Mouse (Mus musculus) heart, embryonic 12.5 days (tissue): ENCODE data around the gene Ooep. TPM values are rescaled to one million over a fixed set of nuclear protein-coding genes. Genes with fewer than 3 reads are reported as not detected.
"Not testable (repeated sequence)": the region's sequence is repeated elsewhere in the genome, so short reads cannot be mapped to it uniquely, and the experiment has no call there.

ENCODE experiments used
- ATAC-seq: fragments of 200-750 bp; cut with Nextera tagmentation; 2 replicates; pipeline ENCODE4 v1.8.0; 2017; ENCODE audit warnings: moderate TSS enrichment, moderate library complexity; ENCODE audit not compliant: insufficient number of reproducible peaks, low FRiP score
- H3K27ac ChIP-seq: fragments of 300-500 bp; sonication (generic); 2 replicates; pipeline ENCODE4 v1.5.1; 2016; ENCODE audit warnings: mild to moderate bottlenecking, moderate library complexity; ENCODE audit not compliant: poor library complexity, severe bottlenecking
- H3K27me3 ChIP-seq: fragments of 300-500 bp; sonication (generic); replicated peaks from 2 replicates; pipeline ENCODE4 v1.6.1; 2016; ENCODE audit warnings: mild to moderate bottlenecking, moderate library complexity
- H3K36me3 ChIP-seq: fragments of 300-500 bp; sonication (generic); 2 replicates; pipeline ENCODE4 v1.6.1; 2016; ENCODE audit warnings: mild to moderate bottlenecking, moderate library complexity
- H3K4me1 ChIP-seq: fragments of 300-500 bp; sonication (generic); replicated peaks from 2 replicates; pipeline ENCODE4 v1.6.1; 2016; ENCODE audit warnings: mild to moderate bottlenecking
- H3K4me2 ChIP-seq: fragments of 300-500 bp; sonication (generic); 2 replicates; pipeline ENCODE4 v1.6.1; 2016; ENCODE audit warnings: mild to moderate bottlenecking, moderate library complexity
- H3K4me3 ChIP-seq: fragments of 300-500 bp; sonication (generic); 2 replicates; pipeline ENCODE4 v1.5.1; 2016; ENCODE audit warnings: mild to moderate bottlenecking
- H3K9ac ChIP-seq: fragments of 300-500 bp; sonication (generic); 2 replicates; pipeline ENCODE4 v1.6.1; 2016; ENCODE audit warnings: mild to moderate bottlenecking, moderate library complexity
- H3K9me3 ChIP-seq: fragments of 300-500 bp; sonication (generic); replicated peaks from 2 replicates; pipeline ENCODE4 v1.6.1; 2016; ENCODE audit warnings: mild to moderate bottlenecking, moderate library complexity
- WGBS: fragments of 180-500 bp; shearing (Covaris S2); methylation state at CpG from one replicate; pipeline ENCODE4 v1.1.7; 2016; 5-methylcytosine and 5-hydroxymethylcytosine counted together
- polyA plus RNA-seq: library from polyadenylated mRNA; unstranded; fragments of >200 nt; fragmentation: Nextera tagmentation; extraction: Ambion mirVana; gene quantifications from 2 replicates; pipeline ENCODE4 v1.2.1, GENCODE M21; 2016

The Ooep gene
- polyA plus RNA-seq, 1 experiment from 2014 or later = 0.56 TPM

GRCm38 (mm10) chr9:78350007-78350406 is 28.5 kb downstream of the Ooep start:
- not testable (repeated sequence) for H3K9me3 ChIP-seq, H3K4me3 ChIP-seq, H3K4me2 ChIP-seq, H3K27me3 ChIP-seq, ATAC-seq, H3K9ac ChIP-seq, H3K4me1 ChIP-seq, H3K27ac ChIP-seq, H3K36me3 ChIP-seq

GRCm38 (mm10) chr9:78349141-78349540 is 29.4 kb downstream of the Ooep start:
- not testable (repeated sequence) for H3K4me3 ChIP-seq, H3K9ac ChIP-seq, H3K4me1 ChIP-seq, H3K27me3 ChIP-seq, H3K27ac ChIP-seq, H3K4me2 ChIP-seq, H3K9me3 ChIP-seq, ATAC-seq, H3K36me3 ChIP-seq
- WGBS = 80% methylated on average over 3 of the region's 3 CpGs

GRCm38 (mm10) chr9:78348206-78349004 is 30.1 kb downstream of the Ooep start:
- WGBS = 64% methylated on average over 6 of the region's 6 CpGs
- H3K27me3 ChIP-seq, H3K4me3 ChIP-seq, H3K4me2 ChIP-seq, H3K9me3 ChIP-seq, H3K4me1 ChIP-seq, H3K9ac ChIP-seq, H3K27ac ChIP-seq, ATAC-seq, H3K36me3 ChIP-seq: not testable (repeated sequence)

- no peaks in the 10 kb centered on the region for H3K36me3 ChIP-seq
- 67% methylated on average over 3 of the region's 3 CpGs for whole genome bisulfite sequencing
- H3K27ac ChIP-seq = no peak overlapping the region
- no peaks in the 10 kb centered on the region for H3K9me3 ChIP-seq
- H3K27me3 ChIP-seq = no peaks in the 10 kb centered on the region
- no peak overlapping the region for H3K4me3 ChIP-seq
- no peak overlapping the region for H3K9ac ChIP-seq
- no peak overlapping the region for H3K4me2 ChIP-seq
- no peak for ATAC-seq
- 0 out of 2 replicates have a peak, but pooled peaks cover 5% of the 10 kb centered on the region for H3K4me1 ChIP-seq
Measured at GRCm38 (mm10) chr9:78347004-78347403, 31.5 kb downstream of the Ooep start.

GRCm38 (mm10) chr9:78345235-78345634 is 33.3 kb downstream of the Ooep start:
- ATAC-seq, H3K27ac ChIP-seq, H3K4me3 ChIP-seq, H3K4me1 ChIP-seq, H3K4me2 ChIP-seq, H3K27me3 ChIP-seq, H3K9me3 ChIP-seq, H3K9ac ChIP-seq, H3K36me3 ChIP-seq: not testable (repeated sequence)
- 50% methylated on average over 4 of the region's 4 CpGs for WGBS

GRCm38 (mm10) chr9:78343055-78343454 is 35.5 kb downstream of the Ooep start:
- ATAC-seq, H3K27me3 ChIP-seq, H3K4me2 ChIP-seq, H3K4me3 ChIP-seq, H3K9me3 ChIP-seq, H3K36me3 ChIP-seq, H3K9ac ChIP-seq, H3K4me1 ChIP-seq, H3K27ac ChIP-seq: not testable (repeated sequence)
- WGBS = 87% methylated on average over 9 of the region's 9 CpGs

- 85% methylated on average over 4 of the region's 4 CpGs for WGBS
- not testable (repeated sequence) for H3K36me3 ChIP-seq, H3K27ac ChIP-seq, H3K9ac ChIP-seq, H3K4me1 ChIP-seq, H3K9me3 ChIP-seq, H3K4me2 ChIP-seq, H3K4me3 ChIP-seq, ATAC-seq, H3K27me3 ChIP-seq
Measured at GRCm38 (mm10) chr9:78342494-78342893, 36.0 kb downstream of the Ooep start.

- not testable (repeated sequence) for ATAC-seq, H3K36me3 ChIP-seq
Measured at GRCm38 (mm10) chr9:78340324-78340723, 38.2 kb downstream of the Ooep start.

GRCm38 (mm10) chr9:78337050-78337449 is 41.5 kb downstream of the Ooep start:
- peak; percentile 59; the same call in 1 of the 2 replicates for ATAC-seq
- not testable (repeated sequence) for H3K27ac ChIP-seq, H3K9ac ChIP-seq, H3K27me3 ChIP-seq, H3K4me1 ChIP-seq, H3K4me2 ChIP-seq, H3K9me3 ChIP-seq, H3K36me3 ChIP-seq, H3K4me3 ChIP-seq

More at GRCm38 (mm10) chr9:78340324-78340723, 38.2 kb downstream of the Ooep start:
- H3K4me1 ChIP-seq, H3K4me3 ChIP-seq, H3K9ac ChIP-seq, H3K27me3 ChIP-seq, H3K9me3 ChIP-seq, H3K4me2 ChIP-seq, H3K27ac ChIP-seq: not testable (repeated sequence)
- 16% methylated on average over 8 of the region's 8 CpGs for WGBS

GRCm38 (mm10) chr9:78327289-78327688 is 51.2 kb downstream of the Ooep start, which contains the start of gene Omt2b:
Gene Omt2b, plus strand, starts transcription at chr9:78327589.
- not testable (repeated sequence) for H3K36me3 ChIP-seq, H3K4me3 ChIP-seq, H3K4me1 ChIP-seq, H3K27ac ChIP-seq, H3K27me3 ChIP-seq, H3K9ac ChIP-seq, ATAC-seq, H3K9me3 ChIP-seq, H3K4me2 ChIP-seq
- 67% methylated on average over 1 of the region's 1 CpGs for WGBS
